Mouse (Mus musculus): ENCODE data around the gene Srpk3. TPM values are rescaled to one million over a fixed set of nuclear protein-coding genes. Genes with fewer than 3 reads are reported as not detected.
"Not testable (repeated sequence)": the region's sequence is repeated elsewhere in the genome, so short reads cannot be mapped to it uniquely, and the experiment has no call there.

Srpk3 gene
- polyA plus RNA-seq (2015; fragmentation: Nextera tagmentation; extraction: Ambion mirVana) = 1.3 and 1.4 TPM in 2 replicates

GRCm38 (mm10) chrX:73774168-73774760 lies at the start of gene Srpk3:
TSS of gene Srpk3 (plus strand) at chrX:73774405.
- no peaks in the 10 kb centered on the region for H3K4me1 ChIP-seq (replicated peaks)
- H3K27ac ChIP-seq = no peak within 1 kb of the TSS; the same call in 1 of the 2 replicates
- H3K36me3 ChIP-seq = peaks cover 35% of the 10 kb centered on the region
- no peak within 1 kb of the TSS for H3K9ac ChIP-seq (replicated peaks)
- H3K9me3 ChIP-seq = no peaks in the 10 kb centered on the region
- no peak within 1 kb of the TSS for H3K4me3 ChIP-seq (replicated peaks)
- H3K4me2 ChIP-seq (replicated peaks) = no peak within 1 kb of the TSS
- ATAC-seq = peak; percentile 18; the same call in 1 of the 2 replicates
- no peaks in the 10 kb centered on the region for H3K27me3 ChIP-seq
- 64% methylated on average over 9 of the region's 9 CpGs for WGBS

GRCm38 (mm10) chrX:73730908-73731307 lies 43.3 kb upstream of the Srpk3 start:
- no peak for ATAC-seq
- Histone ChIP-seq H3K9ac (replicated peaks) (no peak overlapping the region), H3K27me3 (no peaks in the 10 kb centered on the region), H3K9me3 (no peaks in the 10 kb centered on the region), H3K27ac (no peak overlapping the region), H3K4me1 (replicated peaks) (no peaks in the 10 kb centered on the region), H3K4me2 (replicated peaks) (no peak overlapping the region), H3K36me3 (peaks cover 18% of the 10 kb centered on the region), H3K4me3 (replicated peaks) (no peak overlapping the region)
- 52% methylated on average over 1 of the region's 1 CpGs for WGBS

DNA sequence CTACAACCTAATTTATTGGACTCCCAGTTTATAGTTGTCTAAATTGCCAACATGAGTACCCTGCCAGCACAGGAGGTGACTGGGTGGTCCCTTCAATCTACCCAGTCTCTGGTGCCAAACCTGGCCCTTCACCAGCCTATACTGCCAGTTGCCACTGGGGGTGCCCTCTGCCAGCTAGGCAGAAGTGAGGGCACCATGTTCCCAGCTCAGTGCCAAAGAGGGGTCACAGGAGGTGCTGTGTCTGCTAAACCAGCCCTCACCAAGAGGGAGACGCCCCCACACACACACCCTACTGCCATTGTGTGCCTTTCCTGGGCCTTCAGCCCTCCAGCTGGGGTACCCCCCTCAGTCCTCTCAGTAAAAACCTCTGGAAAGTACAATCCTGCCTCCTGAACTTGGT lies 36.0 kb upstream of the Srpk3 start:
- Histone ChIP-seq H3K27ac (no peak overlapping the region), H3K4me1 (replicated peaks) (no peaks in the 10 kb centered on the region), H3K4me3 (replicated peaks) (no peak overlapping the region), H3K4me2 (replicated peaks) (no peak overlapping the region), H3K36me3 (0 out of 2 replicates have a peak, but pooled peaks cover 4% of the 10 kb centered on the region), H3K9ac (replicated peaks) (no peak overlapping the region), H3K9me3 (no peaks in the 10 kb centered on the region), H3K27me3 (no peaks in the 10 kb centered on the region)
- ATAC-seq = no peak
- 80% methylated on average over 1 of the region's 1 CpGs for WGBS

GRCm38 (mm10) chrX:73739151-73739550 lies 35.1 kb upstream of the Srpk3 start:
- ATAC-seq = no peak
- no peak overlapping the region for H3K4me2 ChIP-seq (replicated peaks)
- H3K9ac ChIP-seq (replicated peaks) = no peak overlapping the region
- no peaks in the 10 kb centered on the region for H3K27me3 ChIP-seq
- no peak overlapping the region for H3K4me3 ChIP-seq (replicated peaks)
- H3K27ac ChIP-seq = no peak overlapping the region
- H3K4me1 ChIP-seq (replicated peaks) = no peaks in the 10 kb centered on the region
- 60% methylated on average over 5 of the region's 5 CpGs for WGBS
- no peaks in the 10 kb centered on the region for H3K9me3 ChIP-seq
- H3K36me3 ChIP-seq = 0 out of 2 replicates have a peak, but pooled peaks cover 4% of the 10 kb centered on the region

DNA sequence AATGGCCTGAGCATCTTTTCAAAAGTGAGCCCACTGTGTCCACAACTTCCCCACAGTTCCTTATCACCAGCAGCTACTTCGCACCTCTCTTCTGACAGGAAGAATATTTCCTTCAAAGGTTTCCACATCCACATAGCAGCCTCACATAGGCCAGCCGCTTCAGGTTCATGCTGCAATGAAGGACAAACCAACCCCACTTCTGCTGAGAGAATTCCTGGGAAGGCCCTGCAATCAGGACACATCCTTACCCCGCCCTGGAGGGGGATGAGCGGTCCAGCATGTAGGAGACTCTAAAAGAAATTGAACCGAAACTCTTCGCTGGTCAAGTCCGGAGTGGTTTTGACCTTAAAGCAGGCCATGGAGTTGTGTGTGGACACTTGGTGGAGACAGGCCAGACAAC lies 34.4 kb upstream of the Srpk3 start:
- H3K9me3 ChIP-seq; H3K4me2 ChIP-seq (replicated peaks): not testable (repeated sequence)

GRCm38 (mm10) chrX:73744774-73745481 lies 29.3 kb upstream of the Srpk3 start:
- ATAC-seq = no peak
- 78% methylated on average over 1 of the region's 1 CpGs for WGBS
- H3K4me1 ChIP-seq (replicated peaks) = no peaks in the 10 kb centered on the region
- H3K4me2 ChIP-seq (replicated peaks) = no peak overlapping the region
- H3K27me3 ChIP-seq = no peaks in the 10 kb centered on the region
- no peaks in the 10 kb centered on the region for H3K36me3 ChIP-seq
- H3K4me3 ChIP-seq (replicated peaks) = no peak overlapping the region
- H3K27ac ChIP-seq = no peak overlapping the region
- no peaks in the 10 kb centered on the region for H3K9me3 ChIP-seq
- H3K9ac ChIP-seq (replicated peaks) = no peak overlapping the region

More for the DNA sequence above, 34.4 kb upstream of the Srpk3 start:
- H3K9ac ChIP-seq (replicated peaks); H3K36me3 ChIP-seq; H3K4me1 ChIP-seq (replicated peaks); H3K4me3 ChIP-seq (replicated peaks); ATAC-seq; H3K27ac ChIP-seq; H3K27me3 ChIP-seq: not testable (repeated sequence)
- 95% methylated on average over 7 of the region's 7 CpGs for WGBS

GRCm38 (mm10) chrX:73748977-73749376 lies 25.2 kb upstream of the Srpk3 start:
- Histone ChIP-seq H3K4me2 (replicated peaks) (no peak overlapping the region), H3K27ac (no peak overlapping the region), H3K4me1 (replicated peaks) (no peaks in the 10 kb centered on the region), H3K36me3 (no peaks in the 10 kb centered on the region), H3K4me3 (replicated peaks) (no peak overlapping the region), H3K27me3 (no peaks in the 10 kb centered on the region), H3K9ac (replicated peaks) (no peak overlapping the region), H3K9me3 (no peaks in the 10 kb centered on the region)
- 79% methylated on average over 1 of the region's 1 CpGs for WGBS
- ATAC-seq = no peak

- no peaks in the 10 kb centered on the region for H3K4me1 ChIP-seq (replicated peaks)
- ATAC-seq = no peak
- no peak within 1 kb of the TSS for H3K4me2 ChIP-seq (replicated peaks)
- H3K27ac ChIP-seq = no peak within 1 kb of the TSS
- 57% methylated on average over 5 of the region's 5 CpGs for WGBS
- no peak within 1 kb of the TSS for H3K4me3 ChIP-seq (replicated peaks)
- no peak within 1 kb of the TSS for H3K9ac ChIP-seq (replicated peaks)
- no peaks in the 10 kb centered on the region for H3K9me3 ChIP-seq
- H3K36me3 ChIP-seq = no peaks in the 10 kb centered on the region
- H3K27me3 ChIP-seq = no peaks in the 10 kb centered on the region
Measured at GRCm38 (mm10) chrX:73756334-73757140, 17.7 kb upstream of the Srpk3 start, which contains the start of gene Plxnb3. TSS of gene Plxnb3 (plus strand) at chrX:73757090.

DNA sequence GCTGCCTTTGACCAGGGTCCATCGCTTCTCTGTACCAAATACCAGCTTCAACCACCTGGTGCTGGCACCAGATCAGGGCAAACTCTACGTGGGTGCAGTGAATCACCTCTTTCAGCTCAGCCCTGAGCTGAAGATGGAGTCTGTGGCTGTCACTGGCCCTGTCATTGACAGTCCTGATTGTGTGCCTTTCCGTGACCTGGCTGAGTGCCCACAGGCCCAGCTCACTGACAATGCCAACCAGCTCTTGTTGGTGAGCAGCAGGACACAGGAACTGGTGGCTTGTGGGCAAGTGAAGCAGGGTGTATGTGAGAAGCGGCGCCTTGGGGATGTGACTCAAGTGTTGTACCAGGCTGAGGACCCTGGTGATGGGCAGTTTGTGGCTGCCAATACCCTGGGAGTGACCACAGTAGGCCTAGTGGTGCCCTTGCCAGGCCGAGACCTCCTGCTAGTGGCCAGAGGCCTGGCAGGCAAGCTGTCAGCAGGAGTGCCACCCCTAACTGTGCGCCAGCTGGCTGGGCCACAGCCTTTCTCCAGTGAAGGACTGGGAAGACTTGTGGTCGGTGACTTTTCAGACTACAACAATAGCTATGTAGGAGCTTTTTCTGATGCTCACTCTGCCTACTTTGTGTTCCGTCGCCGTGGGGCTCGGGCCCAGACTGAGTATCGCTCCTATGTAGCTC lies 15.5 kb upstream of the Srpk3 start:
- Histone ChIP-seq H3K9me3 (no peaks in the 10 kb centered on the region), H3K27ac (no peak overlapping the region), H3K36me3 (no peaks in the 10 kb centered on the region), H3K4me3 (replicated peaks) (no peak overlapping the region), H3K4me1 (replicated peaks) (no peaks in the 10 kb centered on the region), H3K4me2 (replicated peaks) (no peak overlapping the region), H3K27me3 (no peaks in the 10 kb centered on the region), H3K9ac (replicated peaks) (no peak overlapping the region)
- 91% methylated on average over 13 of the region's 13 CpGs for WGBS
- no peak for ATAC-seq

- Histone ChIP-seq H3K27me3 (no peaks in the 10 kb centered on the region), H3K9me3 (no peaks in the 10 kb centered on the region), H3K4me3 (replicated peaks) (no peak overlapping the region), H3K9ac (replicated peaks) (no peak overlapping the region), H3K4me1 (replicated peaks) (no peaks in the 10 kb centered on the region), H3K27ac (no peak overlapping the region), H3K4me2 (replicated peaks) (no peak overlapping the region), H3K36me3 (no peaks in the 10 kb centered on the region)
- ATAC-seq = no peak
- WGBS = 52% methylated on average over 1 of the region's 1 CpGs
Measured at GRCm38 (mm10) chrX:73765311-73765710, 8.9 kb upstream of the Srpk3 start.

DNA sequence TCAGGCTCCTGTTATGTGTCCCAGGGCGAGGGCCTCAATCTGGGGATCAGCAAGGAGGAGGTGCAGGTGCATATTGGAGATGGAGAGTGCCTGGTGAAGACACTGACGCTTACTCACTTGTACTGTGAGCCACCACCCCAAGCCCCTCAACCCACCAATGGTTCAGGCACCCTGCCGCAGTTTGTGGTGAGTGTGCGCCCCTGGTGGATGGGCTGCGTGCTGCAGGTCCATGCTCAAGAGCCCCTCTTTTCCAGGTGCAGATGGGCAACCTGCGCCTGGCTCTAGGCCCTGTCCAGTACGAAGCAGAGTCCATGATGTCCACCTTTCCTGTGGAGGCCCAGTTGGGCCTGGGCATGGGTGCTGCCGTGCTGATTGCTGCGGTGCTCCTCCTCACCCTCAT lies 6.9 kb upstream of the Srpk3 start:
- 64% methylated on average over 9 of the region's 9 CpGs for WGBS

More for the DNA sequence above, 6.9 kb upstream of the Srpk3 start:
- Histone ChIP-seq H3K27ac (no peak overlapping the region), H3K27me3 (no peaks in the 10 kb centered on the region), H3K9ac (replicated peaks) (no peak overlapping the region), H3K4me1 (replicated peaks) (no peaks in the 10 kb centered on the region), H3K4me2 (replicated peaks) (no peak overlapping the region), H3K4me3 (replicated peaks) (no peak overlapping the region), H3K36me3 (no peaks in the 10 kb centered on the region), H3K9me3 (no peaks in the 10 kb centered on the region)
- no peak for ATAC-seq

Data from midbrain, embryonic 13.5 days (tissue).